Mouse (Mus musculus): Measurements from ENCODE around the gene Dapp1. TPM values are rescaled to one million over a fixed set of nuclear protein-coding genes. Genes with fewer than 3 reads are reported as not detected.
"Not testable (repeated sequence)": the region's sequence is repeated elsewhere in the genome, so short reads cannot be mapped to it uniquely, and the experiment has no call there.

Dapp1 gene
- total and polyA plus RNA-seq, 2 experiments from 2014 or later = 1.3 to 2.3 TPM

DNA sequence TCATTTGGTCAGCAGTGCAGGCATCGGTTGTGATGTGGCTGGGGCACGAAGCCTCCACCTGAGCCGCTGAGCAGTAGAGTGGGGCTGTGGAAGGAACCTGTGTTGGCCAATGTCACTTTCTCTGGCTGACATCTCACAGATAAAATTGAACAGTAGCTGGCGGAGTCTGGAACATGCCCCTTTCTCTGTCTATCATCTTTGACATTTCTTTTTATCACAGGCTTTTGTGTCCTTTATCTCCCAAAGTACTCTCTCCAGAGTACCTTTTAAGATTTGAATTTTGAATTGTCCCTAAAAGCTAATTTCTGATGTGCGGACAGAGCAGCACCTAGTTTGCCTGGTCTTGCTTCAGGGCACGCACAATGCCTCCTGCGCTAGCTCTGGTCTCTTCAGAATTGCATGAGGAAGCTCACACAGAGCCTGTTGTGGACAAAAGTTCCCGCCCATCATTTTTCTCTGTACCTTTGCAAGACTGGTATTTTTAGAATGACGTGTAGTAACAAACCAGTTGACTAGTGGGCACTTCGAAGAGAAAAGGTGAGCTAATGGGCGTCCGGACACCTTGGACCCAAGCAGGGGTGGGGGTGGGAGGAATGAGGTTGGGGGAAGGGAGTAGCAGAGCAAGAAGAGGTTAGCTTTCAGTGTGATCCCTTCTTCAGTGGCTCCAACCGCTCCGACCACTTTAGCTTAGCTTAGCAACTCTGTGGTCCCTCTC lies 13.1 kb downstream of the Dapp1 start:
- TF ChIP-seq CTCF (IDR thresholded peaks at IDR 0.05) = no peak
- H3K27me3 ChIP-seq (ENCODE audit: insufficient read depth, low read length) = no peaks in the 10 kb centered on the region
- no peaks in the 10 kb centered on the region for H3K4me1 ChIP-seq (ENCODE audit: insufficient read depth, low read length)
- 88% methylated on average over 14 of the region's 14 CpGs for WGBS
- H3K4me2 ChIP-seq (ENCODE audit: low read depth, low read length, poor library complexity, severe bottlenecking) = no peak overlapping the region
- no peak overlapping the region for H3K9ac ChIP-seq (replicated peaks; ENCODE audit: low read length, poor library complexity, severe bottlenecking)
- H3K36me3 ChIP-seq (ENCODE audit: insufficient read depth, low read length) = no peaks in the 10 kb centered on the region
- H3K27ac ChIP-seq (ENCODE audit: low read depth, low read length) = no peak overlapping the region
- no peaks in the 10 kb centered on the region for H3K9me3 ChIP-seq (ENCODE audit: low read length)
- DNase-seq (ENCODE audit: low spot score) (no peak), ATAC-seq (ENCODE audit: low FRiP score) (no peak)
- H3K4me3 ChIP-seq (ENCODE audit: low read depth, low read length) = no peak overlapping the region

DNA sequence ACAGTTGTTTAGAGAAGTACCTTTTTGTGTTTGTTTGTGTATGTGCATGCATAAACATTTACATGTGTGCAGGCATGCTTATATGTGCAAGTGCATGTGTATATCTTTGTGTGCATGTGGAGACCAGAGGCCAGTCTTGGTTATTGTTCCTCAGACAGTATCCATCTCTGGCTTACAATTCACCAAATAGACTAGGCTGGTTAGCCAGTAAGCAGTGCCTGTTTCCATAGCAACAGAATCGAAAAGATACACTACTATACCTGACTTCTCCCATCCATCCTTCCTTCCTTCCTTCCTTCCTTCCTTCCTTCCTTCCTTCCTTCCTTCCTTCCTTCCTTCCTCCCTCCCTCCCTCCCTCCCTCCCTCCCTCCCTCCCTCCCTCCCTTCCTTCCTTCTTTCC lies 17.3 kb downstream of the Dapp1 start:
- 38% methylated on average over 1 of the region's 1 CpGs for WGBS
- not testable (repeated sequence) for H3K9ac ChIP-seq (replicated peaks; ENCODE audit: low read length, poor library complexity, severe bottlenecking); H3K36me3 ChIP-seq (ENCODE audit: insufficient read depth, low read length); H3K27me3 ChIP-seq (ENCODE audit: insufficient read depth, low read length); H3K4me3 ChIP-seq (ENCODE audit: low read depth, low read length); H3K4me2 ChIP-seq (ENCODE audit: low read depth, low read length, poor library complexity, severe bottlenecking); H3K27ac ChIP-seq (ENCODE audit: low read depth, low read length); H3K9me3 ChIP-seq (ENCODE audit: low read length); H3K4me1 ChIP-seq (ENCODE audit: insufficient read depth, low read length)
- ATAC-seq (ENCODE audit: low FRiP score) (0 out of 2 replicates have a peak, but pooled peaks have one; percentile 39), DNase-seq (ENCODE audit: low spot score) (peak; percentile 18)

DNA sequence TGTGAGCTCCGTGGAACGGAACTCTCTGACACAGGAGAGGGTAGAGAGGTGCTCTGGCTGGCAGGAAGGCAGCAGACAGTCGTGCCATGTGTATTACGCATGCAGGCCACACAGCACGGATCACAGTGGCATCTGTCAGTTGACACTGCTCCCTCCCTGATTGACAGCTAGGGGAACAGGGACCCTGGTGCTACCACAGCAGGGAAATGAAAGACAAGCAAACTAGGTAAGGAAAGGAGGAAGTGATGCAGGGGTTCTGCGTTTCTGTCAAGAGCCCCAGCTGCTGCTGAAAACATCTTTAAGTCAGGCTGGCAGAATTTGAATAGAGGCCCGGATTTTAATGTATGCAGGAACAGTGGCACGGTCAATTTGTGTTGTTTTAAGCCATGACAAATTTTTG lies 17.8 kb downstream of the Dapp1 start:
- no peak overlapping the region for H3K4me3 ChIP-seq (ENCODE audit: low read depth, low read length)
- H3K4me1 ChIP-seq (ENCODE audit: insufficient read depth, low read length) = no peaks in the 10 kb centered on the region
- DNase-seq (ENCODE audit: low spot score) (no peak), ATAC-seq (ENCODE audit: low FRiP score) (no peak)
- H3K27me3 ChIP-seq (ENCODE audit: insufficient read depth, low read length) = no peaks in the 10 kb centered on the region
- H3K4me2 ChIP-seq (ENCODE audit: low read depth, low read length, poor library complexity, severe bottlenecking) = no peak overlapping the region
- H3K9me3 ChIP-seq (ENCODE audit: low read length) = no peaks in the 10 kb centered on the region
- H3K27ac ChIP-seq (ENCODE audit: low read depth, low read length) = no peak overlapping the region
- WGBS = 59% methylated on average over 8 of the region's 8 CpGs
- H3K36me3 ChIP-seq (ENCODE audit: insufficient read depth, low read length) = no peaks in the 10 kb centered on the region
- H3K9ac ChIP-seq (replicated peaks; ENCODE audit: low read length, poor library complexity, severe bottlenecking) = no peak overlapping the region
- TF ChIP-seq CTCF (IDR thresholded peaks at IDR 0.05) = no peak

DNA sequence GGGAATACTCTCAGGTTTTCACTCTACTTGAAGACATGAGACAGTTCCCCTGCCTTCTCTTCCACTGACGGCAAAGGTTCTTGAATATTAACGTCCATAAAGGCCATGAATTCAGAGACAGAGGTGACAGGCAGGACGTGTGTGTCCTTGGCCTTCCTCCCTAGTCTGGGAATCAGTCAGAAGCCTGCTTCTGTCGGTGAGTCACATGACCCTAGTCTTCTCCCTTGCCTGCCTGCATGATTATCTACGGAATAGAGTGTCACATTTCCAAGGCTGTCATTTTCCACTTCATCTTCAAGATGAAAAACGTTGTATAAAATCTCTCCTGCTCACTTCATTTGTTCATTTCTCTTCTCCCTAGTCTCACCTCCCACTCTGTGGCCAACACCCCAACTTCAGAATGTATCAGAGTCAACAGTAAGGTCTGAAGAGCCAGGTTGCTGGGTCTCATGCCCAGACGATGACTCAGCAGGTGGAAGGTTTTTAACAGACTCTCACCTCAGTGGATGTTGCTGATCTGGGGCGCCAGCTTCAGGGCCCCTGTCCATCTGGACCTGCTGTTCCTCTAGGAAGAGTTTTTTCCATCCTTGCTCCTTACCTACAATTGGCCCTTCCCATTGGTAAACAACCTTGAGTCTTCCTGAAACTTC lies 19.5 kb downstream of the Dapp1 start:
- H3K27me3 ChIP-seq (ENCODE audit: insufficient read depth, low read length) = no peaks in the 10 kb centered on the region
- H3K4me1 ChIP-seq (ENCODE audit: insufficient read depth, low read length) = no peaks in the 10 kb centered on the region
- no peak overlapping the region for H3K9ac ChIP-seq (replicated peaks; ENCODE audit: low read length, poor library complexity, severe bottlenecking)
- H3K36me3 ChIP-seq (ENCODE audit: insufficient read depth, low read length) = no peaks in the 10 kb centered on the region
- no peak for TF ChIP-seq CTCF (IDR thresholded peaks at IDR 0.05)
- 55% methylated on average over 8 of the region's 8 CpGs for WGBS
- H3K27ac ChIP-seq (ENCODE audit: low read depth, low read length) = no peak overlapping the region
- DNase-seq (ENCODE audit: low spot score) (no peak), ATAC-seq (ENCODE audit: low FRiP score) (no peak)
- H3K4me2 ChIP-seq (ENCODE audit: low read depth, low read length, poor library complexity, severe bottlenecking) = no peak overlapping the region
- no peak overlapping the region for H3K4me3 ChIP-seq (ENCODE audit: low read depth, low read length)
- H3K9me3 ChIP-seq (ENCODE audit: low read length) = no peaks in the 10 kb centered on the region

- 79% methylated on average over 4 of the region's 4 CpGs for WGBS
- no peak overlapping the region for H3K27ac ChIP-seq (ENCODE audit: low read depth, low read length)
- no peak overlapping the region for H3K4me2 ChIP-seq (ENCODE audit: low read depth, low read length, poor library complexity, severe bottlenecking)
- no peaks in the 10 kb centered on the region for H3K9me3 ChIP-seq (ENCODE audit: low read length)
- no peaks in the 10 kb centered on the region for H3K4me1 ChIP-seq (ENCODE audit: insufficient read depth, low read length)
- DNase-seq (ENCODE audit: low spot score) = no peak
- no peaks in the 10 kb centered on the region for H3K27me3 ChIP-seq (ENCODE audit: insufficient read depth, low read length)
- no peak overlapping the region for H3K9ac ChIP-seq (replicated peaks; ENCODE audit: low read length, poor library complexity, severe bottlenecking)
- H3K36me3 ChIP-seq (ENCODE audit: insufficient read depth, low read length) = no peaks in the 10 kb centered on the region
- no peak for ATAC-seq (ENCODE audit: low FRiP score)
- no peak overlapping the region for H3K4me3 ChIP-seq (ENCODE audit: low read depth, low read length)
- TF ChIP-seq CTCF (IDR thresholded peaks at IDR 0.05) = no peak
Observed at GRCm38 (mm10) chr3:137959456-137959855, 21.9 kb downstream of the Dapp1 start.

DNA sequence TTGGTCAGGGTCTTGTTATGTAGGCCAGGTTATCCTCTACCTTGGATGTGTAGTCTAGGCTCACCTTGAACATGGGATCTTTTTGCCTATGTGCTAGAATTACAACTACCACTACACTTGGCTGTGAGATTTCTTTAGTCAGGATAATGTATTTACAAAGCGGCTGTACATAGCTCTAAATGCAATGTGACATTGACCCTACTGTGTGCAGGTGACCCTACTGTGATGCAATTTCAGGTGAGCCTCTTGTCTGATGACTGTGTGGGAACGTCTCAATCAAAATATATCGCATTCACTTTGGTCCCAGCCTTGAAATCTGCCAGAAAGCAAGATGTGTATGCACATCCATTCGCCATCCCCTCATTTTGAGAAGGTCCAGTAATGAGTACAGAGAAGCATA lies 23.0 kb downstream of the Dapp1 start:
- H3K9ac ChIP-seq (replicated peaks; ENCODE audit: low read length, poor library complexity, severe bottlenecking) = no peak overlapping the region
- H3K4me3 ChIP-seq (ENCODE audit: low read depth, low read length) = no peak overlapping the region
- ATAC-seq (ENCODE audit: low FRiP score) (no peak), DNase-seq (ENCODE audit: low spot score) (no peak)
- no peak overlapping the region for H3K27ac ChIP-seq (ENCODE audit: low read depth, low read length)
- H3K36me3 ChIP-seq (ENCODE audit: insufficient read depth, low read length) = no peaks in the 10 kb centered on the region
- no peaks in the 10 kb centered on the region for H3K9me3 ChIP-seq (ENCODE audit: low read length)
- no peak for TF ChIP-seq CTCF (IDR thresholded peaks at IDR 0.05)
- WGBS = 90% methylated on average over 4 of the region's 4 CpGs
- H3K4me1 ChIP-seq (ENCODE audit: insufficient read depth, low read length) = no peaks in the 10 kb centered on the region
- H3K4me2 ChIP-seq (ENCODE audit: low read depth, low read length, poor library complexity, severe bottlenecking) = no peak overlapping the region
- no peaks in the 10 kb centered on the region for H3K27me3 ChIP-seq (ENCODE audit: insufficient read depth, low read length)
